Mouse (Mus musculus) intestine, embryonic 15.5 days (tissue): ENCODE measurements at regions not wholly inside any gene's neighbourhood (a gene's known extent, or its start where the extent isn't known, plus 50 kb on each side); places are given as distances from the start of the nearest gene placed in this dataset.

Experiments used
- ATAC-seq: fragments of 200-750 bp; cut with Nextera tagmentation; 2 replicates; pipeline ENCODE4 v1.8.0; 2017; ENCODE audit warnings: moderate TSS enrichment, moderate library complexity
- H3K27ac ChIP-seq: fragments of 300-500 bp; sonication (generic); 2 replicates; pipeline ENCODE4 v1.5.1; 2015; ENCODE audit warnings: mild to moderate bottlenecking, inconsistent platforms
- H3K27me3 ChIP-seq: fragments of 300-500 bp; sonication (generic); replicated peaks from 2 replicates; pipeline ENCODE4 v1.6.1; 2015; ENCODE audit warnings: inconsistent platforms
- H3K36me3 ChIP-seq: fragments of 300-500 bp; sonication (generic); 2 replicates; pipeline ENCODE4 v1.6.1; 2015; ENCODE audit warnings: inconsistent platforms
- H3K4me1 ChIP-seq: fragments of 300-500 bp; sonication (generic); replicated peaks from 2 replicates; pipeline ENCODE4 v1.6.1; 2015; ENCODE audit warnings: inconsistent platforms
- H3K4me2 ChIP-seq: fragments of 300-500 bp; sonication (generic); replicated peaks from 2 replicates; pipeline ENCODE4 v1.6.1; 2015; ENCODE audit warnings: mild to moderate bottlenecking, inconsistent platforms
- H3K4me3 ChIP-seq: fragments of 300-500 bp; sonication (generic); replicated peaks from 2 replicates; pipeline ENCODE4 v1.5.1; 2015; ENCODE audit warnings: inconsistent platforms
- H3K9ac ChIP-seq: fragments of 300-500 bp; sonication (generic); 2 replicates; pipeline ENCODE4 v1.6.1; 2015; ENCODE audit warnings: inconsistent platforms
- H3K9me3 ChIP-seq: fragments of 300-500 bp; sonication (generic); 2 replicates; pipeline ENCODE4 v1.6.1; 2016; ENCODE audit warnings: inconsistent platforms
- WGBS: fragments of 180-500 bp; shearing (Covaris S2); methylation state at CpG from one replicate; pipeline ENCODE4 v1.1.7; 2015; 5-methylcytosine and 5-hydroxymethylcytosine counted together

- no peak overlapping the region for H3K27ac ChIP-seq
- no peak for ATAC-seq
- H3K27me3 ChIP-seq, result no peaks in the 10 kb centered on the region
- no peak overlapping the region for H3K4me2 ChIP-seq
- no peaks in the 10 kb centered on the region for H3K9me3 ChIP-seq
- no peaks in the 10 kb centered on the region for H3K36me3 ChIP-seq
- no peaks in the 10 kb centered on the region for H3K4me1 ChIP-seq
- H3K9ac ChIP-seq, result no peak overlapping the region
- 83% methylated on average over 15 of the region's 15 CpGs for WGBS
- no peak overlapping the region for H3K4me3 ChIP-seq
Observed at GRCm38 (mm10) chr4:12601165-12601919, 429.5 kb upstream of the Fam92a start.

- H3K4me2 ChIP-seq, result no peak overlapping the region
- H3K27ac ChIP-seq, result no peak overlapping the region
- 71% methylated on average over 10 of the region's 10 CpGs for WGBS
Observed at GRCm38 (mm10) chr4:12595801-12596515, 424.1 kb upstream of the Fam92a start.

GRCm38 (mm10) chr4:12592973-12593372 lies 421.2 kb upstream of the Fam92a start:
- WGBS, result 54% methylated on average over 3 of the region's 3 CpGs
- ATAC-seq, result no peak

More at GRCm38 (mm10) chr4:12595801-12596515, 424.1 kb upstream of the Fam92a start:
- no peaks in the 10 kb centered on the region for H3K27me3 ChIP-seq
- no peaks in the 10 kb centered on the region for H3K9me3 ChIP-seq
- no peaks in the 10 kb centered on the region for H3K36me3 ChIP-seq
- no peak for ATAC-seq
- H3K9ac ChIP-seq, result no peak overlapping the region
- no peaks in the 10 kb centered on the region for H3K4me1 ChIP-seq
- no peak overlapping the region for H3K4me3 ChIP-seq

GRCm38 (mm10) chr4:12578102-12578501 lies 406.3 kb upstream of the Fam92a start:
- Histone ChIP-seq H3K27me3 (no peaks in the 10 kb centered on the region), H3K4me2 (no peak overlapping the region), H3K36me3 (no peaks in the 10 kb centered on the region; the same call in 1 of the 2 replicates), H3K4me3 (no peak overlapping the region), H3K9me3 (no peaks in the 10 kb centered on the region), H3K4me1 (no peaks in the 10 kb centered on the region), H3K9ac (no peak overlapping the region), H3K27ac (no peak overlapping the region)
- WGBS, result 83% methylated on average over 4 of the region's 4 CpGs
- no peak for ATAC-seq

More at GRCm38 (mm10) chr4:12592973-12593372, 421.2 kb upstream of the Fam92a start:
- no peak overlapping the region for H3K9ac ChIP-seq
- no peak overlapping the region for H3K4me3 ChIP-seq
- H3K9me3 ChIP-seq, result no peaks in the 10 kb centered on the region
- no peak overlapping the region for H3K4me2 ChIP-seq
- H3K36me3 ChIP-seq, result no peaks in the 10 kb centered on the region
- H3K4me1 ChIP-seq, result no peaks in the 10 kb centered on the region
- H3K27ac ChIP-seq, result no peak overlapping the region
- H3K27me3 ChIP-seq, result no peaks in the 10 kb centered on the region

GRCm38 (mm10) chr4:12571881-12572280 lies 400.1 kb upstream of the Fam92a start:
- no peaks in the 10 kb centered on the region for H3K27me3 ChIP-seq
- no peak overlapping the region for H3K27ac ChIP-seq
- H3K36me3 ChIP-seq, result no peaks in the 10 kb centered on the region
- H3K4me2 ChIP-seq, result no peak overlapping the region
- no peak for ATAC-seq
- no peaks in the 10 kb centered on the region for H3K4me1 ChIP-seq
- no peak overlapping the region for H3K9ac ChIP-seq
- H3K4me3 ChIP-seq, result no peak overlapping the region
- H3K9me3 ChIP-seq, result no peaks in the 10 kb centered on the region

GRCm38 (mm10) chr4:12570689-12571088 lies 398.9 kb upstream of the Fam92a start:
- WGBS, result 82% methylated on average over 7 of the region's 7 CpGs
- H3K27me3 ChIP-seq, result no peaks in the 10 kb centered on the region
- no peak overlapping the region for H3K27ac ChIP-seq
- no peak overlapping the region for H3K4me3 ChIP-seq
- no peak overlapping the region for H3K9ac ChIP-seq
- H3K4me2 ChIP-seq, result no peak overlapping the region
- H3K4me1 ChIP-seq, result no peaks in the 10 kb centered on the region
- H3K36me3 ChIP-seq, result no peaks in the 10 kb centered on the region
- H3K9me3 ChIP-seq, result no peaks in the 10 kb centered on the region
- no peak for ATAC-seq

GRCm38 (mm10) chr4:12567643-12568042 lies 395.8 kb upstream of the Fam92a start:
- 46% methylated on average over 5 of the region's 5 CpGs for WGBS
- H3K4me3 ChIP-seq, result no peak overlapping the region
- H3K36me3 ChIP-seq, result no peaks in the 10 kb centered on the region
- no peak overlapping the region for H3K9ac ChIP-seq
- no peaks in the 10 kb centered on the region for H3K4me1 ChIP-seq
- H3K9me3 ChIP-seq, result no peaks in the 10 kb centered on the region
- H3K27me3 ChIP-seq, result no peaks in the 10 kb centered on the region
- no peak overlapping the region for H3K4me2 ChIP-seq
- ATAC-seq, result no peak
- no peak overlapping the region for H3K27ac ChIP-seq

- no peak overlapping the region for H3K4me2 ChIP-seq
- 65% methylated on average over 1 of the region's 1 CpGs for WGBS
- H3K4me3 ChIP-seq, result no peak overlapping the region
- no peaks in the 10 kb centered on the region for H3K36me3 ChIP-seq
- no peak for ATAC-seq
- no peak overlapping the region for H3K27ac ChIP-seq
- no peak overlapping the region for H3K9ac ChIP-seq
- H3K9me3 ChIP-seq, result no peaks in the 10 kb centered on the region
- 0 out of 2 replicates have a peak, but pooled peaks cover 2% of the 10 kb centered on the region for H3K4me1 ChIP-seq
- H3K27me3 ChIP-seq, result no peaks in the 10 kb centered on the region
Observed at GRCm38 (mm10) chr4:12563016-12563415, 391.2 kb upstream of the Fam92a start.

- Histone ChIP-seq H3K9me3 (no peaks in the 10 kb centered on the region), H3K27ac (no peak overlapping the region), H3K4me2 (no peak overlapping the region), H3K27me3 (no peaks in the 10 kb centered on the region), H3K4me3 (no peak overlapping the region), H3K4me1 (0 out of 2 replicates have a peak, but pooled peaks cover 2% of the 10 kb centered on the region), H3K36me3 (no peaks in the 10 kb centered on the region), H3K9ac (no peak overlapping the region)
- no peak for ATAC-seq
- 73% methylated on average over 3 of the region's 3 CpGs for WGBS
Observed at GRCm38 (mm10) chr4:12560546-12560945, 388.7 kb upstream of the Fam92a start.

GRCm38 (mm10) chr4:12560015-12560414 lies 388.2 kb upstream of the Fam92a start:
- Histone ChIP-seq H3K36me3 (no peaks in the 10 kb centered on the region), H3K27ac (no peak overlapping the region), H3K9ac (no peak overlapping the region), H3K27me3 (no peaks in the 10 kb centered on the region), H3K4me2 (no peak overlapping the region), H3K9me3 (no peaks in the 10 kb centered on the region), H3K4me1 (0 out of 2 replicates have a peak, but pooled peaks cover 2% of the 10 kb centered on the region), H3K4me3 (no peak overlapping the region)
- 85% methylated on average over 4 of the region's 4 CpGs for WGBS
- no peak for ATAC-seq

GRCm38 (mm10) chr4:12557105-12557504 lies 385.3 kb upstream of the Fam92a start:
- Histone ChIP-seq H3K27me3 (no peaks in the 10 kb centered on the region), H3K9ac (no peak overlapping the region), H3K4me2 (no peak overlapping the region), H3K9me3 (no peaks in the 10 kb centered on the region), H3K27ac (no peak overlapping the region), H3K4me1 (0 out of 2 replicates have a peak, but pooled peaks cover 2% of the 10 kb centered on the region), H3K36me3 (no peaks in the 10 kb centered on the region), H3K4me3 (no peak overlapping the region)
- ATAC-seq, result no peak
- 84% methylated on average over 2 of the region's 2 CpGs for WGBS

GRCm38 (mm10) chr4:12549265-12549664 lies 377.4 kb upstream of the Fam92a start:
- Histone ChIP-seq H3K9ac (no peak overlapping the region), H3K4me1 (no peaks in the 10 kb centered on the region), H3K36me3 (no peaks in the 10 kb centered on the region), H3K4me3 (no peak overlapping the region), H3K27ac (no peak overlapping the region), H3K27me3 (no peaks in the 10 kb centered on the region), H3K9me3 (no peaks in the 10 kb centered on the region), H3K4me2 (no peak overlapping the region)
- ATAC-seq, result no peak
- WGBS, result 80% methylated on average over 4 of the region's 4 CpGs
